Mouse (Mus musculus): ENCODE data around the gene Fdxr.

Fdxr gene

DNA sequence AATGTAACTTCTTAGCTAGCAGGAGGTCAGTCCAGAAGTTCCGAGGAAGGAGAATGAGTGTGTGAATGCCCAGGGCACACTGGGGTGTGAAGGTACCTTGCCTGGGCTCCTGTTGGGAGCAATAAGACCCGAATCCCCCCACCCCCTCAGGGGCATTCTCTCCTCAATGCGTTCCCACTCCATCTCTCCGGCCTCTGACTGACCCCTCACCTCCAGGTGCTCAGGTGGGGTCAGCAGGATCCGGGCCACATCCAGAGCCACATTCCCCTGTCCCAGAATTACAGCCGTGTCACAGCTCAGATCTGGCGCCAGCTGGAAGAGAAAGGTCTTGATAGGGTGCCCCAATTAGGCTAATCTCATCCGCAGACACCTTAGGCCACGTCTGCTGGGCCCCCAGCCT lies 5.8 kb downstream of the Fdxr start:
- in situ Hi-C loops (cut with MboI; ENCODE audit: low sequenced_read_pairs) = loop anchor here (10.0 kb wide), 1 partner anchor 66 kb away; no protein-coding TSS in a partner anchor

DNA sequence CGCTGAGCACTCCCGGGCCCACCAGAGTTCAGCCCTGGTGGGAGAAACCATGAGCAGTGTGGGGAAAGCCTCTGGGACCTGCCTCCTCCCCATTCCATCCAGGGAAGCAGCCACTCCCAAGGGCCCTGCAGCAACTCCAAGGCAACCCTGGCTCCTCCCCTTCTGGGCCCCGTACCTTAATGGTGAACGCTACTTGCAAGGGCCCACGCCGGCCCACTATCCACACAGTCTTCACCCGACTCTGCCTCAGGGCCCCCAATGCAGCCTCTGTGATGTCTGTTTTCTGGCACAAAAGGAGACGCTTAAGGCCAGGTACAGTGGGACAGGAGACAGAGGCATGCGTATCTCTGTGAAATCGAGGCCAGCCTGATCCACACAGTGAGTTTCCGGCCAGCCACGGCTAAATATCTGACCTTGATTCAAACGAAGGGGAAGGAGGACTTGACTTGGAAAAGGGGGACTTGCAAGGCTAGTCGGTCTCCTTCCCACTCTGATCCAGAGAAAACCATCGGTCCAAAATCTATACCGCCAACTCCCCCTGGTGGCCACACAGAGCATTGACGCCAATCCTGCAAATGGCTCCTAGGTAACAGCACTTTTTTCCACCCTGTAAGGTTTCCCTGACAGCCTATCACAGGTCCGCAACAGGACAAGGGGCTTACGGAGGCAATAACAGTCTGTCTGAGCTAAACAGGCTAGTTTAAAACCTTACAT lies 6.5 kb downstream of the Fdxr start:
- in situ Hi-C loops (cut with MboI; ENCODE audit: low sequenced_read_pairs) = loop anchor here (10.0 kb wide), 1 partner anchor 66 kb away; no protein-coding TSS in a partner anchor

DNA sequence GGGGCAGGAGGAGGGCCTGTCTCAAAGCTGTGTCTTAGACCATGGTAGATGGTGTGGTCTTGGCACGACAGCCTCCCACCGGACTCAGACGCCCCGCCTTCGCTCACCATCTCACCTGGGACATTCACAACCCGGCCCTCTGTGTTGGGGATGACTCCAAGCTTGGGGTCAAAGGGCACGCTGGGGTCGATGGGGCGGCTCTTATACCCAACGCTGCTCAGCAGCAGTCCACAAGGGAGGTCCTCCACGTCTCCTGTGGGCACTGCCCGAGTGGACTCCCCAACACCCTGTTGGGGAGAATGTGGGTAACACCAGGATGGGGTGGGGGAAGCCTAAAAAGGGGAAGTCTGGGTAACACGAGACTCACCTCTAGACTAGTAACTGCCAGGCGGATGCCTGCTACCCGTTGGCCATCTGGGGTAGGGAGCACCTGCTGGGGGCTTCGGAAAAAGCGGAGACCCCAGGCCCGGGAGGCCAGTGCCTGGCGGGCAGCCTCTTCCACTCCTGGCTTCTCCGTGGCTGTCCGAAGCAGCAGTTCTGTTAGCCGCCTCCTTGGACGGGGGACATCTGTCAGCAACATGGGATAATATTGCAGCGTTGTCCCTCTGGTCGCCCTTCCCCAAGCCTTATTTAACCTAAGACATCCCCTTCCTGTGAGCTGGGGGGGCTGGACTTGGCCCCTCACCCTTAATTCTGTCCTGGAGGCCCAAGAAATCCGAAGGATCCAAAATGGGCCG lies 7.4 kb downstream of the Fdxr start:
- in situ Hi-C loops (cut with MboI; ENCODE audit: low sequenced_read_pairs) = loop anchor here (10.0 kb wide), 1 partner anchor 65 kb away; no protein-coding TSS in a partner anchor

DNA sequence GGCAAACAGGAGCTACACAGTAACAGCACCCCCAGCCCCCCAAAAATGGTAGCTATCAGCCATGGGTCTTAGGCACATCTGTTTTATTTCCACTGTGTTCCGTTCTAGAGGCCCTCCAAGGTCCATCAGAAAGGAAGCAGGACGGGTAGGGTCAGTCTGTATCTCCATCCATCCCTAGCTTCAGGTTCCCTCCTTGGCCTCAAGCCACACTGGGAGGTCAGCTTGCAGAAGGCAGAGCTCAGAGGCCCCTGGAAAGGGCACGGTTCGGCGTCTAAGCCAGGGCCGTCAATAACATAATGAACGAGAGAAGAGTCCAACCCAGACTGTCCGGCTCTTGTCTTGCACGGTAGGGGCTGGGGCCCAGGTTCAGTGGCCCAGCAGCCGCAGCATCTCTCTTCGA lies 8.9 kb downstream of the Fdxr start:
- in situ Hi-C loops (cut with MboI; ENCODE audit: low sequenced_read_pairs) = no loop called here

DNA sequence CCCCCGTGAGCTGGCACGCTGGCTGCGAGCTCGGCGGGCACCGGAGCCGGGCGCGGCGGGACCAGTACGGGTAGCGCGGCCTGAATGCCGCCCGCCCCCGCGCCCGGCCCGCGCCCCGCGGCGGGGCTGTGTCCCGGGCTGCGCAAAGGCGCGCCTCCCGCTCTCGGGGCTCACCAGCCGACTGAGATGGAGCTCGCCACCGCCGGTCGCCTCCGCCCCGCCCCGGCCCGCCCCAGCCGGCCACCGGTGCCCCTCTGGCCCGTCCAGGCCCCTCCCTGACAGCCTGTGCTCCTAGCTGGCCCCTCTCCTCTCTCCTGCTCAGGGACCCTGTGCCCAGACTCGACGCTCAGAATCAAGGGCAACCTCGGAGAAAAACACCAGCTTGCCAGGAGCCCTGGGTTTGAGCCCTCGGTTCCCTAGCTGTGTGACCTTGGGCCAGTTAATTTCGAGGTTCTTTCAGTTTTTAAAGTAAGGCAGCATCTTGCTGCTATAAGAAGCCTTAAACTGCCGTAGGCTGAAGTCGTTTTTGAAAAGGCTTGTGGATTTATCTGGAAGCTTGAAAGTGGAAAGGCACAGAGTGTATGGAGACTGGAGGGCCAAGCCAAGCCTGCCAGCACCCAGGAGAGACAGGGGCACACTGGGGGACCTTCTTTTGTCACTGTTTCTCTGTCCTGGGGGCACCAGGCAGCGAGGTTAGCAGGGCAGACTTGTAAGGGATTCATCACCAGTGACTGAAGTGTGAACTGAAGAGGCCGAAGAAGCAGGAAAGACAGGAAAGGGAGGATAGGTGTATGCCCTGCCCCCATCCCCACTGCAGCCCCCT lies 9.6 kb downstream of the Fdxr start, which contains the start of gene Grin2c:
Gene Grin2c, minus strand, starts transcription at position 183 of the 823 bp plus-strand sequence.
- in situ Hi-C loops (cut with MboI; ENCODE audit: low sequenced_read_pairs) = no loop called here

DNA sequence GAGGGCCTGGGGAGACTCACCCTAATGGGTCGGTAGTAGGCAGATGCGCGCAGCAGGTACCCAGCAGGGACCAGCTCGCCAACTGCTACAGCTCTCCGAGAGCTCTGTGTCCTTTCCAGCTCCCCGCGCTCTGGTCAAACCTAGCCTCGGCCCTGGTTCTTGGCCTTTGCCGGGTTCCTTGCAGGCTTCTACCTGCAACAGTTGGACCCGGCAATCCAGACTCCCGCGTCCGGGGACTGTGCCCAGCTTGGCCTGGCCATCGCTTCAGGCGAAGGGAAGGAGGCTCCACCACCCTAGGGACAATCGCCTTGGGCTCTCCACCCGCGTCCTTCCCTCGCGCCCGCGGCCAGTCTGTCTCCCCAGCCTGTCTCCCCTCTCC lies 10.5 kb downstream of the Fdxr start:
- in situ Hi-C loops (cut with MboI; ENCODE audit: low sequenced_read_pairs) = no loop called here

DNA sequence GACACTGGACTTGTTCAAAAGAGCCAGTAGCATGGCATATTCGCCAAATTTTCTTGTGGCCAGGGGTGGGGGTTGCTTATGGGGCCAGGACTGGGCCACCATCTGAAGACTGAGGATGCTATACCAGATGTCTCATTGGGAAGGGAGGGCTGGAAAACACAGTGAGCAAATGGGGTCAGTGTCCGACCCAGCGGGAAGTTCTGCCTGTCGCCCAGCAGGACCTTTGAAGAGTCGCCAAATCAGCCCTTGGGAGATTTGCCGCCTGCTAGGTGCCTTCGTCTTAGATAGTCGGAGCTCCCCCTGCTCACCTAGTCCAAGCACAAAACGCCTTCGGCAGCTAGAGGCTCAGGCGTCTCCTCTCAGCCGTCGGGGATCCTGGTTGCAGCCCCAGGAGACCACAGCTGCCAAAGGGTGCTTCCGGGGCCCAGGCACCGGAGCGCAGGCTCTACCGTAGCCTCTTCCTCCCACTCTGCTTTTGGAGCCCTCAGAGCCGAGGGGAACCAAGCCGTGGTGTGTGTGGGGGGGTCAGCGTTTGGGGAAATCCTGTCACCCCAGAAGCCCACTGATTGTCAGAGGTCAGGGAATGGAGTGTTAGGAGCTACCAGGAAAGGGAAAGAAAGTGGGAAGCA lies 11.0 kb downstream of the Fdxr start:
- in situ Hi-C loops (cut with MboI; ENCODE audit: low sequenced_read_pairs) = no loop called here

DNA sequence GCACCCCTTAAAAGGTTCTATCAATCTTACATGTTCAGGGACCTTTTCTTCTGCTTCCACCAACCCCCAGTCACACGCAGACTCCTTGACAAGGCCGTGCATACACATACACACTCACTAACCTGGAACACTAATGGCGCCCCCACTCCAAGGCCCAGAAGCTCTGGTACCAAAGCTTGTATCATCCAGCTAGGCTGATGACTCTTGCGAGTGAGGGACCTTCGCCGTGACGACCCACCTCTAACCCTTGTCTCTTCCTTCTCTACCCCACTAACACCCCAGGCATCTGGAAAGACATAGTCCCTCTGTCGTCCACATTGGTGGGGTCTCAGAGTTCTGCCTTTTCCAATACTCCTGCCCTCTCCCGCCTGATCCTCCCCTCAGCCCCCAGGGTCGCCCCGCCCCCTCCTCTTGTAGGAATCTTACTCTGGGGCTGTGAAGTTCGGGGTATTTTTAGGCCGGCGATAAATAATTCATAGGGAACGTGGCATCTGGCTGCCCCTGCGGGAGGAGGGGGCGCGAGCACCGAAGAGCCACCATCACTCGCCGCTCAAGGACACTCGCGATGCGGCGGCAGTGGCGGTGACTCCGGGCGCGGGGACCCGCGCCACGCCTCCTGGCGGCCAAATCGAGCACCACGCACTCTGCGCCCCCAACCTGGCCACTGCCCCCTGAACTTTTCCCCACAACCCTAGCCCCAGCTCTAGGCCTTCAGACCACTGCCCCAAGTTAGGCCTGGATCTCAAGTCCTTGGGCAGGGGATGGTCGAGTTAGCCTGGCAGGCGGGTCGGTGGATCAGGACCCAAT lies 11.8 kb downstream of the Fdxr start:
- in situ Hi-C loops (cut with MboI; ENCODE audit: low sequenced_read_pairs) = no loop called here

DNA sequence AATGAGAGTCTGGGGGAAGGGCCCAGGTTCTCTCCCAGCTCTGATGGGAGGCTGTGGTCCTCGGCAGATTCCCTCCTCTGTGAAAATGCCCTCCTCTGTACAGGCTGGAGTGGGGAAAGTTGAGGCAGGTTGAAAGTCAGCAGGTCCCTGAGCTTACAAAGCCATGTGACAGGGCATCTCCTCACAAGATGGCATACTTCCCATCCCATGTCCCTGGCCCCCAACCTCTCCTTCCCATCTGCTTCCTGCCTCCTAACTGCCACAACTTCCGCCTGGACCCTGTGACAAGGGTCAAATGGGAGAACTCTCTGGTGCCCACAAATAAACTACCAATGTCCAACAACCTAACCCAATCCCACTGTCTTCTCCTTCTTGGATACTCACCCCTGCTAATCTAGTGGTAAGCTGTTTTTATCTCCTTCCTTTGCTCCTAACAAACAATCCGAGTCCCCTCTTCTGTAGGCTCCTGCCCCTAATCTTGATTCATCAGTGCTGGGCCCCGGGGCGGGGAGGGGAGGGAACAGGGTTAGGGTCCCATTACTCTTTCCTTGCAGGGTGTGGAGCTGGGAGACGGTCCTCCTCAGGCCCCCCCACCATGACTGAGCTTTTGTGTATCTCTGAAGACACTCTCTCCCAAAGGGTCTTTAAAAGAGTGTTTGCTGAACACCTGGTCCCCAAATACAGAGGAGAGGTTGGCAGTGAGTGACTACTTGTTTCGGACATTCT lies 12.6 kb downstream of the Fdxr start:
- in situ Hi-C loops (cut with MboI; ENCODE audit: low sequenced_read_pairs) = no loop called here

DNA sequence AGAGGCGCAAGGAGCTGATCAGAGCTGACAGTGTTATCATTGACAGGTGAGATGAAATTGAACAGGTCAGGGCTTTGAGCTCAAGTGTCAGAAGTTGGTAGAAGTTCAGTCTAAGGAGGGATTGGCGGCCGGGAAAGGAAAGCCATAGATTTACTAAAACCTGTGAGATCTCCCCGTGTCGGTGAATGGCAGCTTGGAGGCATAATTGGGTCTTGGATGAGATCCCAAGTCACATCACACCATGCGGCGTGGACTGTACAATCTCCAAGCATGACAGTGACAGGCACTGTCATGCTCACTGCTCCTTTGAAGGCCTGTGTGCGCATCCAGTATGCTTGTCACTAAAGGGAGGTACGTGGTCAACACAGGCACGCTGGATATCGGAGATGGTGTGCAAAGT lies 13.9 kb downstream of the Fdxr start:
- in situ Hi-C loops (cut with MboI; ENCODE audit: low sequenced_read_pairs) = no loop called here

DNA sequence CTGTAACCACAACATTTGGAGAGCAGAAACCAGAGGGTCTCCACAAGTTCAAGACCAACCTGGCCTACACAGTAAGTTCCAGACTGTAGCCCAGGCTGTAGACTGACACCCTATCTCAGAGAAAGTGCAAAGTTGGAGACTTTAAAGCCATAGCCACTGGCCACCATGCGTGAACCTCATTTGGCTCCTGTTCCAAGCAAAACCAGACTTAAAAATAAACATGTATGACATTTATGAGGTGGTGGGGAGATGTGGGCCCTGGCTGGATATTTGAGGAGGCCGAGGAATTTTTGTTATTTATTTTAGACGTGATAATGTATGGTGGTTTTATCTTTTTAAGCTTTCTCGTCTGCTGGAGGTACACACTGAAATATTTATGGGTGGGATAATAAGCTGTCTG lies 17.7 kb downstream of the Fdxr start:
- in situ Hi-C loops (cut with MboI; ENCODE audit: low sequenced_read_pairs) = no loop called here

DNA sequence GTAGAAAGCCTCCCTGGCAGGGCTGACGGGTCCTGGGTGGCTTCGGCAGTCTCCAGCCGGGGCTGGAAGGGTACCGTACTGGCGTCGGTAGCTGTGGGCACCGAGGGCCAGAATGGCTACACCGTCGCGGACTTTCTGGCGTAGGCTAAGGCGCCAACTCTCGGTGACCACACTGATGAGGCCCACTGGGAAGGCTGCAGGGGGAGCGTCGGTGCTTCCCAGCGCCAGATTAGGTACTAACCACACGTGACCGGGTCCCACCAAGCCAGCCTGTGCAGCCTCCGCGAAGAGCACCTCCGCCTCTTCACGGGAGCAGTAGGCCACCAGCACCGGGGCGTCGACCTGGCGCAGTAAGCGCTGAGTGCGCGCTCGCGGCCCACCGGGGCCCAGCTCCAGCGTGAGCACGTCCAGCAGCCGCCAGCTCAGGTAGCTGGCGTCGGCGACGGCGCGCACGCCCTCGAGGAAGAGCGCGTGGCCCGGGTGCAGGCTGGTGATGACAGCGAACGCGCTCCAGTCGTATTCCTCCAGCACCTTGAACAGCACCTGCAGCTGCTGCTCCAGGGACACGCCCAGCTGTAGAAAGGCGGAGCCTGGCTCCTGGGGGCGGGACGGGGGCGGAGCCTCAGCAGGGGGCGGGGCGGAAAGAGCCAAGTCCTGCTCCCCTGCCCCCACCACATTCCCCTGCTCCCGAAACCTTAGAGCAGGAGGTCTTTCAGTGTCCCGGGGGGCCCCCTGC lies 18.9 kb downstream of the Fdxr start:
- in situ Hi-C loops (cut with MboI; ENCODE audit: low sequenced_read_pairs) = no loop called here

DNA sequence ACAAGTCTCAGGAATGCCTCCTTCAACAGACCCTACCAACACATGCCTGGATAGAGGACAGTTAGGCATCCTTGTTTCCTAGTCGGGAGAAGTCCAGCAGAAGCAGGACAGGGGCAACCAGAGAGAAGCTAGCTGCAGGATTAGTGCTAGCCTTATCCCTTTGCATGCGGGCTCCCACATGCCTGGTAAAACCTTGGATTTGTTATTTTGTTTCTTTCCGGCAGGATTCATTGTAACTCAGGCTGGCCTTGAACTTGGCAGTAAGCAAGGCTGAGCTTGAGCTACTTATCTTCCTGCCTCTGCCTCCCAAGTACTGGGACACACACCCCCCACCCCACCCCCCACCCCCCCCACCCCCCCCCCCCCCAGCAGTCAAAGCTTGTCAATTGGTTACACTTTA lies 25.6 kb downstream of the Fdxr start:
- in situ Hi-C loops (cut with MboI; ENCODE audit: low sequenced_read_pairs) = no loop called here

DNA sequence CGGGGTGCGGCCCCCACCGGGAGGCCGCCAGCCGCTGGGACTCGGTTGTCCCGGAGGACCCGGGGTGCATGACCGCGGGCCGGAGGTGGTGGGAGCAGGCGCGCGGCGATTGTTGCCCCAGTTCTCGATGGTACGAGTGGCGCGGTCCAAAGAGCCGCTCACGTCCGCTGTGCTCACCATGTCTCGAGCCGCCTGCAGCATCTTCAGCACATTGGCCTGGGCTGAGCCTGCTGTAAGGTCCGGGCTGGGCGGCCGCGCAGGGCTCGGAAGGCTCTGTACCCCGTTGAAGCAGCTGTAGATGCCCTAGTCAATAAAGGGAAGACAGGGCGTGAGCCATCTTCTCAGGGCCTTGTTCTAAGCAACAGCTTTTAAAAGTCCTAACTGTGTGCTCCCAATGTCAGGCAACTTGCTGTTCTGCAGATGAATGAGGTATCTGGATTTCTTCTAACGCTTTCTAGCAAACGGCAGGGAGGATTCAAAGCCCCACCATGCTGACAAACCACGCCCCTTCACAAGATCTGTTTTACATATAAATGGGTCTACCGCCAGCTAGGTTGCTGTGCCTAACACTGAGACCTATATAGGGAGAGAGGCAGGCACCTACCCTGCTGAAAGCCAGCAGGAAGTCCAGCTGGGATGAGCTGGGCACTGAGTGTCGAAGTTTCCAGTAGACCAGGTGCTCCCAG lies 26.3 kb downstream of the Fdxr start:
- in situ Hi-C loops (cut with MboI; ENCODE audit: low sequenced_read_pairs) = no loop called here

DNA sequence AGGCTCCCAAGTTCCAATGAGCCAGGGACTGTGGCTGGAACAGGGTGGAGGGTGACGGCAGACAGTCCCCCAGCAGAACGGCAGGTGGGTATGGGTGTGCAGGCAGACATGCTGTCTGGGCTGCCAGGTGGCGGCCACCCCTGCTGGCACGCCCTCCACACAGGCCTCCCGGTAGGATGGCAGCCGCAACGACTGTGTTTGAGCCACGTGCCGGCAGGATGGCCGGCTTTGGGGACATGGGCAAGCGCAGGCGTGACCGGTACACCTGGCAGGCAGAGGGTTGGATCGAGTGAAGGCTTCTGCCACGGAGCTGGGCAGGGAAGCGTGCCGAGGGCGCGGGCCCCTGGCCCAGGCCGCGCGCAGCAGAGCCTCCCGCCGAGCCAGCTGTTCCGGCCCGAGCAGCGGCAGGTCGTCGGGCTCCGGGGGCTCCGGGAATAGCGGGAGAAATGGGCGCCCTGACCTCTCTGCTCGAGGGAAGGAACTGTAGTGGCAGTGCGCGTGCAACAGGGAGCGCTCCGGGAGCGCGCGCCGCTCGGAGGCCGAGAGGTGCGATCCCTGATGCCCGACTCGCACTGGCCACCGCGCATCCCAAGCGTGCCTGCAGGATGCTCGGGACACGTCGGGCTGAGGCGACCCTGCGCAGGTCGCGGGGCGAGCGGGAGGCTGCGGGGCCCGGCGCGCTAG lies 27.0 kb downstream of the Fdxr start:
- in situ Hi-C loops (cut with MboI; ENCODE audit: low sequenced_read_pairs) = no loop called here

DNA sequence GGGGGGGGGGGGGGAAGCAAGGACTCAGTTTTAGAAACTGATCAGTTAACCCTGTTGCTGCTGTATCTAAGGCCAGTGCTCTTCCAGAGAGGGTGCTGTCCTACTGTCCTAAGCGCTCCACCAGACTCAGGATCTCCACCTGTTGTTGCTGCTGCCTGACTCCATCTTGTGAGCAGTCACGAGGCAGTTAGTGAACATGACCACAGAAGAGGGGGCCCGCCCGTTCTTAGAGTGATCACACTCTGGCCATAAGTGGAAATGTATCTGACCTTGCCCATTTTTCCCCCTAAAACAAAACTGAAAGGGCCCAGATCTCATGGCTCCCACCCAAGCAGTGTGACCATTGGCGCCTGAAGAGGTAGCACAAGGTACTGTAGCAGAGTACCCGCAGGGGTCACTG lies 28.9 kb downstream of the Fdxr start:
- in situ Hi-C loops (cut with MboI; ENCODE audit: low sequenced_read_pairs) = no loop called here

DNA sequence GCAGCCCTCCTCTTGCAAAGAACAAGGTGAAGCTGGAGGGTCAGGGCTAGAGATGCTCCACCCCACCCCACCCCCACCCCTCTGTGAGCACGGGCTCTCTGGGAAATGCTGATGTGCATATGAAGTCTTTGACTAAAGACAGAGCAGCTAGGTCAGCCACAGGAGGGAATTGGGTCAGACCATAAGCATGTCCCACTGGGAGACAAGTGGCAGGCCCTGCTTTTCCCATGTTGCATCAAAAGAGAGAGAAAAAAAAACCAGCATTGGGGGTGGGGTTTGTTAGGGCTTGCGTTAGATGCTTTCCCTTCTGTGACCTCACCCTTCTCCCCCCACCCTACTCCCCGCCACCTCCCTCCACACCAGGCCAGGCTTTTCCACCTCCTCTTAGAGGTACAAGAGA lies 29.6 kb downstream of the Fdxr start:
- in situ Hi-C loops (cut with MboI; ENCODE audit: low sequenced_read_pairs) = no loop called here

DNA sequence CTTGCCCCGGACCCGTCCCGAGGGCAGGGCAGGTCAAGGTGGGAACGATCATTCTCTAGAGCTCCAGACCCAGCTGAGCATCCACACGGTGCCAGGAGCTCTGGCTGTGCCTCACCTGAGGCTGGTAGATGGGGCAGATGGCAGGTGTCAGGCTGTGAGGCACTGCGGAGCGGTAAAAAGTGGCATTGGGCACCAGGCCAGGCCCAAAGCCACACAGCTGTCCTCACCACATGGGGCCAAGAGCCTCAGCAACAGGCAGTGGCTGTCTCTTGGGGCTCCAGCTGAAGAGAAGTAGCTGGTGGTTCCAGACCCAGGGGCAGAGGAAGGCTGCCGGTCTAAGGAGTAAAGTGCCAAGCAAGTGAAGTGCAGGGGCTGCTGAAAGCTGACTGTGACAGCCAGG lies 30.5 kb downstream of the Fdxr start:
- in situ Hi-C loops (cut with MboI; ENCODE audit: low sequenced_read_pairs) = no loop called here

Data from CH12F3 (cell line).